Mouse (Mus musculus): Measurements from ENCODE around the gene Robo1. TPM values are rescaled to one million over a fixed set of nuclear protein-coding genes. Genes with fewer than 3 reads are reported as not detected.

Robo1 gene
- polyA plus RNA-seq, 1 experiment from 2014 or later = 41.4 TPM

GRCm38 (mm10) chr16:72800121-72800749 lies 492.1 kb downstream of the Robo1 start:
- no peak overlapping the region for H3K27ac ChIP-seq (ENCODE audit: low read depth, low read length)
- H3K4me2 ChIP-seq (ENCODE audit: low read depth, low read length, severe bottlenecking) = no peak overlapping the region
- no peak for ATAC-seq (replicated peaks; ENCODE audit: low FRiP score)

GRCm38 (mm10) chr16:72800788-72801187 lies 492.7 kb downstream of the Robo1 start:
- H3K4me2 ChIP-seq (ENCODE audit: low read depth, low read length, severe bottlenecking) = no peak overlapping the region
- no peaks in the 10 kb centered on the region for H3K4me1 ChIP-seq (replicated peaks; ENCODE audit: control insufficient read depth, insufficient read depth, low read length)
- ATAC-seq (replicated peaks; ENCODE audit: low FRiP score) (no peak), DNase-seq (ENCODE audit: low spot score) (no peak)
- no peak overlapping the region for H3K27ac ChIP-seq (ENCODE audit: low read depth, low read length)
- H3K27me3 ChIP-seq (ENCODE audit: control insufficient read depth, insufficient read depth, low read length) = no peaks in the 10 kb centered on the region
- no peak overlapping the region for H3K9ac ChIP-seq (ENCODE audit: low read length)
- WGBS = 91% methylated on average over 6 of the region's 6 CpGs
- no peaks in the 10 kb centered on the region for H3K36me3 ChIP-seq (ENCODE audit: control insufficient read depth, insufficient read depth, low read length)
- no peak overlapping the region for H3K4me3 ChIP-seq (ENCODE audit: low read depth, low read length)
- no peaks in the 10 kb centered on the region for H3K9me3 ChIP-seq (ENCODE audit: control insufficient read depth, low read length)

More at GRCm38 (mm10) chr16:72800121-72800749, 492.1 kb downstream of the Robo1 start:
- Histone ChIP-seq H3K9me3 (ENCODE audit: control insufficient read depth, low read length) (no peaks in the 10 kb centered on the region), H3K36me3 (ENCODE audit: control insufficient read depth, insufficient read depth, low read length) (no peaks in the 10 kb centered on the region), H3K4me1 (replicated peaks; ENCODE audit: control insufficient read depth, insufficient read depth, low read length) (no peaks in the 10 kb centered on the region), H3K27me3 (ENCODE audit: control insufficient read depth, insufficient read depth, low read length) (no peaks in the 10 kb centered on the region), H3K4me3 (ENCODE audit: low read depth, low read length) (no peak overlapping the region), H3K9ac (ENCODE audit: low read length) (no peak overlapping the region)
- WGBS = 78% methylated on average over 15 of the region's 15 CpGs
- no peak for DNase-seq (ENCODE audit: low spot score)

- ATAC-seq (replicated peaks; ENCODE audit: low FRiP score) (no peak), DNase-seq (ENCODE audit: low spot score) (no peak)
- no peak overlapping the region for H3K4me3 ChIP-seq (ENCODE audit: low read depth, low read length)
- H3K4me2 ChIP-seq (ENCODE audit: low read depth, low read length, severe bottlenecking) = no peak overlapping the region
- no peaks in the 10 kb centered on the region for H3K27me3 ChIP-seq (ENCODE audit: control insufficient read depth, insufficient read depth, low read length)
- H3K4me1 ChIP-seq (replicated peaks; ENCODE audit: control insufficient read depth, insufficient read depth, low read length) = no peaks in the 10 kb centered on the region
- H3K27ac ChIP-seq (ENCODE audit: low read depth, low read length) = no peak overlapping the region
- H3K9me3 ChIP-seq (ENCODE audit: control insufficient read depth, low read length) = no peaks in the 10 kb centered on the region
- no peaks in the 10 kb centered on the region for H3K36me3 ChIP-seq (ENCODE audit: control insufficient read depth, insufficient read depth, low read length)
- 63% methylated on average over 10 of the region's 10 CpGs for WGBS
- no peak overlapping the region for H3K9ac ChIP-seq (ENCODE audit: low read length)
Observed at GRCm38 (mm10) chr16:72808351-72808750, 500.2 kb downstream of the Robo1 start.

- H3K4me2 ChIP-seq (ENCODE audit: low read depth, low read length, severe bottlenecking) = no peak overlapping the region
- no peak overlapping the region for H3K9ac ChIP-seq (ENCODE audit: low read length)
- H3K4me3 ChIP-seq (ENCODE audit: low read depth, low read length) = no peak overlapping the region
- WGBS = 40% methylated on average over 3 of the region's 3 CpGs
- no peak overlapping the region for H3K27ac ChIP-seq (ENCODE audit: low read depth, low read length)
- H3K4me1 ChIP-seq (replicated peaks; ENCODE audit: control insufficient read depth, insufficient read depth, low read length) = no peaks in the 10 kb centered on the region
- no peaks in the 10 kb centered on the region for H3K9me3 ChIP-seq (ENCODE audit: control insufficient read depth, low read length)
- no peaks in the 10 kb centered on the region for H3K36me3 ChIP-seq (ENCODE audit: control insufficient read depth, insufficient read depth, low read length)
- ATAC-seq (replicated peaks; ENCODE audit: low FRiP score) (peak; percentile 75), DNase-seq (ENCODE audit: low spot score) (no peak)
- H3K27me3 ChIP-seq (ENCODE audit: control insufficient read depth, insufficient read depth, low read length) = no peaks in the 10 kb centered on the region
Observed at GRCm38 (mm10) chr16:72810942-72811341, 502.8 kb downstream of the Robo1 start.

GRCm38 (mm10) chr16:72811494-72811893 lies 503.4 kb downstream of the Robo1 start:
- ATAC-seq (replicated peaks; ENCODE audit: low FRiP score) = no peak
- H3K4me2 ChIP-seq (ENCODE audit: low read depth, low read length, severe bottlenecking) = no peak overlapping the region
- H3K27me3 ChIP-seq (ENCODE audit: control insufficient read depth, insufficient read depth, low read length) = no peaks in the 10 kb centered on the region
- no peaks in the 10 kb centered on the region for H3K9me3 ChIP-seq (ENCODE audit: control insufficient read depth, low read length)
- H3K36me3 ChIP-seq (ENCODE audit: control insufficient read depth, insufficient read depth, low read length) = no peaks in the 10 kb centered on the region
- no peak for DNase-seq (ENCODE audit: low spot score)
- no peak overlapping the region for H3K4me3 ChIP-seq (ENCODE audit: low read depth, low read length)
- no peaks in the 10 kb centered on the region for H3K4me1 ChIP-seq (replicated peaks; ENCODE audit: control insufficient read depth, insufficient read depth, low read length)
- H3K9ac ChIP-seq (ENCODE audit: low read length) = no peak overlapping the region
- 29% methylated on average over 5 of the region's 5 CpGs for WGBS
- H3K27ac ChIP-seq (ENCODE audit: low read depth, low read length) = no peak overlapping the region

- Histone ChIP-seq H3K4me1 (replicated peaks; ENCODE audit: control insufficient read depth, insufficient read depth, low read length) (no peaks in the 10 kb centered on the region), H3K9ac (ENCODE audit: low read length) (no peak overlapping the region), H3K4me3 (ENCODE audit: low read depth, low read length) (no peak overlapping the region), H3K27ac (ENCODE audit: low read depth, low read length) (no peak overlapping the region), H3K4me2 (ENCODE audit: low read depth, low read length, severe bottlenecking) (no peak overlapping the region), H3K9me3 (ENCODE audit: control insufficient read depth, low read length) (no peaks in the 10 kb centered on the region), H3K36me3 (ENCODE audit: control insufficient read depth, insufficient read depth, low read length) (no peaks in the 10 kb centered on the region), H3K27me3 (ENCODE audit: control insufficient read depth, insufficient read depth, low read length) (no peaks in the 10 kb centered on the region)
- DNase-seq (ENCODE audit: low spot score) (no peak), ATAC-seq (replicated peaks; ENCODE audit: low FRiP score) (no peak)
- WGBS = 60% methylated on average over 3 of the region's 3 CpGs
Observed at GRCm38 (mm10) chr16:72811908-72812307, 503.8 kb downstream of the Robo1 start.

GRCm38 (mm10) chr16:72828381-72828780 lies 520.3 kb downstream of the Robo1 start:
- Histone ChIP-seq H3K27ac (ENCODE audit: low read depth, low read length) (no peak overlapping the region), H3K27me3 (ENCODE audit: control insufficient read depth, insufficient read depth, low read length) (no peaks in the 10 kb centered on the region), H3K9me3 (ENCODE audit: control insufficient read depth, low read length) (no peaks in the 10 kb centered on the region), H3K9ac (ENCODE audit: low read length) (no peak overlapping the region), H3K4me1 (replicated peaks; ENCODE audit: control insufficient read depth, insufficient read depth, low read length) (no peaks in the 10 kb centered on the region), H3K36me3 (ENCODE audit: control insufficient read depth, insufficient read depth, low read length) (no peaks in the 10 kb centered on the region), H3K4me2 (ENCODE audit: low read depth, low read length, severe bottlenecking) (no peak overlapping the region), H3K4me3 (ENCODE audit: low read depth, low read length) (no peak overlapping the region)
- DNase-seq (ENCODE audit: low spot score) = no peak
- ATAC-seq (replicated peaks; ENCODE audit: low FRiP score) = no peak
- WGBS = 86% methylated on average over 8 of the region's 8 CpGs

GRCm38 (mm10) chr16:72829530-72829929 lies 521.4 kb downstream of the Robo1 start:
- WGBS = 69% methylated on average over 8 of the region's 8 CpGs
- DNase-seq (ENCODE audit: low spot score) = no peak
- no peaks in the 10 kb centered on the region for H3K9me3 ChIP-seq (ENCODE audit: control insufficient read depth, low read length)
- H3K36me3 ChIP-seq (ENCODE audit: control insufficient read depth, insufficient read depth, low read length) = no peaks in the 10 kb centered on the region
- H3K4me1 ChIP-seq (replicated peaks; ENCODE audit: control insufficient read depth, insufficient read depth, low read length) = no peaks in the 10 kb centered on the region
- H3K9ac ChIP-seq (ENCODE audit: low read length) = no peak overlapping the region
- no peak for ATAC-seq (replicated peaks; ENCODE audit: low FRiP score)
- H3K27me3 ChIP-seq (ENCODE audit: control insufficient read depth, insufficient read depth, low read length) = no peaks in the 10 kb centered on the region
- H3K27ac ChIP-seq (ENCODE audit: low read depth, low read length) = no peak overlapping the region
- no peak overlapping the region for H3K4me2 ChIP-seq (ENCODE audit: low read depth, low read length, severe bottlenecking)
- no peak overlapping the region for H3K4me3 ChIP-seq (ENCODE audit: low read depth, low read length)

GRCm38 (mm10) chr16:72830394-72831056 lies 522.4 kb downstream of the Robo1 start:
- Histone ChIP-seq H3K27ac (ENCODE audit: low read depth, low read length) (no peak overlapping the region), H3K27me3 (ENCODE audit: control insufficient read depth, insufficient read depth, low read length) (no peaks in the 10 kb centered on the region), H3K4me2 (ENCODE audit: low read depth, low read length, severe bottlenecking) (no peak overlapping the region), H3K9ac (ENCODE audit: low read length) (no peak overlapping the region), H3K4me1 (replicated peaks; ENCODE audit: control insufficient read depth, insufficient read depth, low read length) (no peaks in the 10 kb centered on the region), H3K36me3 (ENCODE audit: control insufficient read depth, insufficient read depth, low read length) (no peaks in the 10 kb centered on the region), H3K4me3 (ENCODE audit: low read depth, low read length) (no peak overlapping the region), H3K9me3 (ENCODE audit: control insufficient read depth, low read length) (no peaks in the 10 kb centered on the region)
- 26% methylated on average over 5 of the region's 5 CpGs for WGBS
- DNase-seq (ENCODE audit: low spot score) = no peak
- ATAC-seq (replicated peaks; ENCODE audit: low FRiP score) = no peak

All from forebrain, embryonic 11.5 days (tissue).